Mouse (Mus musculus): ENCODE results near the gene Clcnka. TPM values are rescaled to one million over a fixed set of nuclear protein-coding genes. Genes with fewer than 3 reads are reported as not detected.
A peak's percentile ranks its signal among the peaks of the same experiment; 100 is the strongest.

Gene Clcnka
- polyA plus RNA-seq, 1 experiment from 2014 or later, result 0.27 TPM

GRCm38 (mm10) chr4:141334695-141335094, 63.8 kb downstream of the Clcnka start:
- Histone ChIP-seq H3K27me3 (ENCODE audit: control insufficient read depth, insufficient read depth, low read length) (no peaks in the 10 kb centered on the region), H3K4me2 (ENCODE audit: low read depth, low read length) (no peak overlapping the region), H3K36me3 (replicated peaks; ENCODE audit: control insufficient read depth, insufficient read depth, low read depth, low read length) (no peaks in the 10 kb centered on the region), H3K4me1 (ENCODE audit: control insufficient read depth, insufficient read depth, low read length) (peaks cover 11% of the 10 kb centered on the region), H3K27ac (replicated peaks; ENCODE audit: low read depth, low read length) (0 out of 2 replicates have a peak overlapping the region, but pooled peaks have one; percentile 20), H3K9ac (replicated peaks; ENCODE audit: low read length) (0 out of 2 replicates have a peak overlapping the region, but pooled peaks have one; percentile 4), H3K4me3 (ENCODE audit: low read depth, low read length) (no peak overlapping the region), H3K9me3 (replicated peaks; ENCODE audit: control insufficient read depth, low read length) (no peaks in the 10 kb centered on the region)
- 52% methylated on average over 5 of the region's 5 CpGs for WGBS
- ATAC-seq (replicated peaks; ENCODE audit: insufficient number of reproducible peaks, low FRiP score, low TSS enrichment, low read depth) (no peak), DNase-seq (ENCODE audit: low spot score) (no peak)

Small RNAs within 50 kb of the gene (microRNA-seq; reads per million reads assigned to microRNA genes)
- gene Gm25690 (ENCODE audit: borderline number of aligned reads), result not detected

Other genes with a start within 250 kb of the Clcnka start
- gene Rsg1, start 184.8 kb downstream of the Clcnka start, polyA plus RNA-seq (2014; fragmentation: Nextera tagmentation; extraction: Ambion mirVana), result 6.2 and 6.8 TPM in 2 replicates
- gene Arhgef19, start 159.2 kb downstream of the Clcnka start, polyA plus RNA-seq (2014; fragmentation: Nextera tagmentation; extraction: Ambion mirVana), result 5.8 and 6.1 TPM in 2 replicates
- 1.0 and 1.4 TPM in 2 replicates for gene Epha2, start 97.5 kb downstream of the Clcnka start, polyA plus RNA-seq (2014; fragmentation: Nextera tagmentation; extraction: Ambion mirVana)
- 0.76 and 1.3 TPM in 2 replicates for gene Fam131c, start 30.5 kb downstream of the Clcnka start, polyA plus RNA-seq (2014; fragmentation: Nextera tagmentation; extraction: Ambion mirVana)
- not detected in 2 replicates for gene Clcnkb, start 17.3 kb upstream of the Clcnka start, polyA plus RNA-seq (2014; fragmentation: Nextera tagmentation; extraction: Ambion mirVana)
- 0.10 and 0.45 TPM in 2 replicates for gene Hspb7, start 22.1 kb upstream of the Clcnka start, polyA plus RNA-seq (2014; fragmentation: Nextera tagmentation; extraction: Ambion mirVana)
- not detected in 2 replicates for gene Srarp, start 37.4 kb upstream of the Clcnka start, polyA plus RNA-seq (2014; fragmentation: Nextera tagmentation; extraction: Ambion mirVana)
- gene Zbtb17, start 45.9 kb upstream of the Clcnka start, polyA plus RNA-seq (2014; fragmentation: Nextera tagmentation; extraction: Ambion mirVana), result 35.4 and 43.3 TPM in 2 replicates
- 11.0 and 13.7 TPM in 2 replicates for gene Spen, start 139.9 kb upstream of the Clcnka start, polyA plus RNA-seq (2014; fragmentation: Nextera tagmentation; extraction: Ambion mirVana)
- 59.3 and 61.3 TPM in 2 replicates for gene Fblim1, start 207.4 kb upstream of the Clcnka start, polyA plus RNA-seq (2014; fragmentation: Nextera tagmentation; extraction: Ambion mirVana)
- gene Tmem82, start 219.9 kb upstream of the Clcnka start, polyA plus RNA-seq (2014; fragmentation: Nextera tagmentation; extraction: Ambion mirVana), result 0.17 and 0.42 TPM in 2 replicates
- not detected in 2 replicates for gene Slc25a34, start 225.1 kb upstream of the Clcnka start, polyA plus RNA-seq (2014; fragmentation: Nextera tagmentation; extraction: Ambion mirVana)